Mouse (Mus musculus) megakaryocyte, embryonic 14.5 days (primary cell): ENCODE data around the gene Ptges3.

Source experiments
- FLI1 ChIP-seq: IDR thresholded peaks from 2 replicates; pipeline ENCODE4 v1.6.1; 2012; ENCODE audit warnings: low read length, inconsistent platforms, mixed read lengths
- GATA1 ChIP-seq: IDR thresholded peaks from 3 replicates; pipeline ENCODE4 v1.6.1; 2012; ENCODE audit warnings: mixed read lengths, low read length, inconsistent platforms, borderline replicate concordance

DNA sequence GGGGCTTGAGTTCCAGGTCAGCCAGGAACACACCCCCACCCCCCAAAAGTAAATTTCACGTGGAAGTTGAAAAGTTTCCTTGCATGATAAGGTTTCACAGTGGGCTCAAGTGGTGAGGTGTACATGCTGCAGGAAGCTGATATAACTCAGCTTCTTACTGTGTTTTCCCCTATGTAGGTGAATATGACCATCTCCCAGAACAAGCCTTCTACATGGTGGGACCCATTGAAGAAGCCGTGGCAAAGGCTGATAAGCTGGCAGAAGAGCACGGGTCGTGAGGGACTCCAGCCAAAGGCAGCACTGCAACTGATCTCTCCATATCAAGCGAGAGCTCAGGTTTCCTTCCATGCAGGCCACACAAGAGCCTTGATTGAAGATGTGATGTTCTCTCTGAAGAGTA is 31.1 kb downstream of the Ptges3 start:
- TF ChIP-seq GATA1 (no peak), FLI1 (no peak)
